Mouse (Mus musculus) liver, postnatal 0 days (tissue): ENCODE measurements around the gene Ier2. TPM values are rescaled to one million over a fixed set of nuclear protein-coding genes. Genes with fewer than 3 reads are reported as not detected.

Source experiments
- ATAC-seq: fragments of 200-750 bp; cut with Nextera tagmentation; 2 replicates; pipeline ENCODE4 v1.8.0; 2017; ENCODE audit warnings: mild to moderate bottlenecking, moderate library complexity
- DNase-seq: peaks from one replicate; pipeline ENCODE4 v3.0.0-alpha.2; 2016
- H3K27ac ChIP-seq: fragments of 300-500 bp; sonication (generic); 2 replicates; pipeline ENCODE4 v1.5.1; 2014; ENCODE audit warnings: antibody characterized with exemption, moderate library complexity, mild to moderate bottlenecking, low read depth
- H3K27me3 ChIP-seq: fragments of 300-500 bp; sonication (generic); 2 replicates; pipeline ENCODE4 v1.6.1; 2014; ENCODE audit warnings: low read length, control low read depth, mixed read lengths; ENCODE audit not compliant: insufficient read depth
- H3K36me3 ChIP-seq: fragments of 300-500 bp; sonication (generic); replicated peaks from 2 replicates; pipeline ENCODE4 v1.6.1; 2014; ENCODE audit warnings: mild to moderate bottlenecking, control low read depth, low read length, moderate library complexity, mixed read lengths; ENCODE audit not compliant: insufficient read depth
- H3K4me1 ChIP-seq: fragments of 300-500 bp; sonication (generic); 2 replicates; pipeline ENCODE4 v1.6.1; 2014; ENCODE audit warnings: antibody characterized with exemption, mild to moderate bottlenecking, control low read depth; ENCODE audit not compliant: insufficient read depth
- H3K4me2 ChIP-seq: fragments of 300-500 bp; sonication (generic); 2 replicates; pipeline ENCODE4 v1.6.1; 2014; ENCODE audit warnings: low read depth, mild to moderate bottlenecking, low read length, moderate library complexity, mixed read lengths
- H3K4me3 ChIP-seq: fragments of 300-500 bp; sonication (generic); 2 replicates; pipeline ENCODE4 v1.5.1; 2014; ENCODE audit warnings: low read depth, low read length
- H3K9ac ChIP-seq: fragments of 300-500 bp; sonication (generic); replicated peaks from 2 replicates; pipeline ENCODE4 v1.6.1; 2014; ENCODE audit warnings: mild to moderate bottlenecking, moderate library complexity
- H3K9me3 ChIP-seq: fragments of 300-500 bp; sonication (generic); 2 replicates; pipeline ENCODE4 v1.6.1; 2016; ENCODE audit warnings: mild to moderate bottlenecking, control low read depth, low read length, mixed read lengths
- CTCF ChIP-seq: sonication (generic); IDR thresholded peaks from 2 replicates; pipeline ENCODE4 v1.5.1; 2016; ENCODE audit warnings: antibody characterized with exemption, low read depth
- EP300 ChIP-seq: IDR thresholded peaks from 2 replicates; pipeline ENCODE4 v1.6.1; 2016; ENCODE audit warnings: antibody characterized with exemption, low read depth, mild to moderate bottlenecking
- WGBS: fragments of 180-500 bp; shearing (Covaris S2); extraction: QIAGEN DNeasy Blood & Tissue Kit; methylation state at CpG from one replicate; pipeline ENCODE4 v1.1.7; 2014; ENCODE audit not compliant: insufficient replicate concordance; 5-methylcytosine and 5-hydroxymethylcytosine counted together
- polyA plus RNA-seq: library from polyadenylated mRNA; unstranded; fragments of >200 nt; fragmentation: Nextera tagmentation; extraction: Ambion mirVana; gene quantifications from 2 replicates; pipeline ENCODE4 v1.2.1, GENCODE M21; 2015

Ier2 gene
- polyA plus RNA-seq, 1 experiment from 2014 or later: 32.3 TPM

DNA sequence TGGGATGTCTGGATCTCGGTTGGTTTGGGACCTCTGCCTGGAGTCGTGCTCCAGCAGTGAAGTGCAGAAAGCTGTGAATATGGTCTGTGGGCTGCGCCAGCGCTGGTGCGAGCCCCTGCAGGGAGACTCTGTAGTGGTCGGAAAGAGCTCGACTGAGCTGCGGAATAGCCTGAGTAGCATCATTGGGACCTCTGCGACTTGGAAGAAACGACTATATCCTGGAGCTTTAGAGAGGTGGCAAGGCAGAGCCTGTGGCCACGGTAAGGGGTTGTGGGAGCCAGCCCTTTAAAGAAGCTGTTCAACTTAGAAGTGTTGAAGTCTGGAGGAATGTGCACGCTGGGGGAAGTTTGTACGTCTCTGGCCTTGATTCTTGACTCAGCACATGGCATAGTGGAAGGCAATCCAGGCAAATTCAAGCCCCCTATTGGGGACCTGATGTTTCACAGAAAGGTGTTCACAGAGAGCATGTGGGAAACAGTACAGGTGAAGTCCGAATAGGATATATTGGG, 2.8 kb upstream of the Ier2 start:
- peak overlapping the region; percentile 85 for H3K4me2 ChIP-seq
- no peak for DNase-seq
- TF ChIP-seq EP300: no peak
- TF ChIP-seq CTCF: 0 out of 2 replicates have a peak, but pooled peaks have one; percentile 5
- WGBS: 4% methylated on average over 14 of the region's 14 CpGs
- peak overlapping the region; percentile 91 for H3K4me3 ChIP-seq
- H3K4me1 ChIP-seq: peaks cover 22% of the 10 kb centered on the region
- no peaks in the 10 kb centered on the region for H3K27me3 ChIP-seq
- H3K36me3 ChIP-seq: no peaks in the 10 kb centered on the region
- peak overlapping the region; percentile 99 for H3K27ac ChIP-seq
- ATAC-seq: no peak
- H3K9me3 ChIP-seq: no peaks in the 10 kb centered on the region
- H3K9ac ChIP-seq: peak overlapping the region; percentile 82

DNA sequence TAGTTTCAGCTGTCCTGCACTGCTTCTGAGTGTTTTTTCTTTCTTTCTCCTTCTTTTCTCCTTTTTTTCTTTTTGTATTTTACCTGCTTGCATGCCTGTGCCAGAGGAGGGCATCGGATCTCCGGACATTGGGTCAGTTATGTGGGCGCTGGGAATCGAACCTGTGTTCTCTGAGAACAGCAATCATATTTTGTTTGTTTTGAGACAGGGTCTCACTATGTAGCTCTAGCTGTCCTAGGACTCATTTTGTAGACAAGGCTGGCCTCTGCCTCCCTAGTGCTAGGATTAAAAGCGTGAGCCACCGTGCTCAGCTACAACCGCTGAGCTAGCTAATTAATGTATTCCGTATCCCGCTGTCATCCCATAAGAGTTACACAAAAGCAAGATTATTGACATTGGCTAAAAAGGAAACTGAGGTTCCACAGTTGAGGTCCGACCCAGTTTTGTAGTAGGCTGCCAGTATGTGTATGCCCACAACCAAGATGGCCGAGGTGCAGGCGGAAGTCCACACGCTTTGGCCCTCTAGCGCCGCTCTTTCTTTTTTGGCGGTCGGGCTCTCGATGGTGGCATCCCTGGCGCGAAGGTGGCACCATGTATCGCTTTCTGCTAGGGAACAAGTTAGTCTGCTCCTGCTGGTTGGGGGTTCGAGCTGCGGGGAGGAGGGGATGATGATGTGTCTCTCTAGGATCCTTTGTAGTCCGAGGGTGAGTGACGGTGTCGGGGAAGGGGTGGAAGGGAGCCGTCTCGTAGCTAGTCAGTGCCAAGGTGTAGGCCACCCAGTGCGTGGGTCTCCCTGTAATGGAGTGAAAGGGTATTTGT, 2.1 kb upstream of the Ier2 start:
- Histone ChIP-seq H3K4me2 (peak overlapping the region; percentile 85), H3K4me3 (peak overlapping the region; percentile 91), H3K27me3 (no peaks in the 10 kb centered on the region), H3K9me3 (no peaks in the 10 kb centered on the region), H3K4me1 (peaks cover 24% of the 10 kb centered on the region), H3K36me3 (no peaks in the 10 kb centered on the region), H3K9ac (peak overlapping the region; percentile 82), H3K27ac (peak overlapping the region; percentile 99)
- under 1% methylated on average over 29 of the region's 29 CpGs for WGBS
- ATAC-seq (peak; percentile 37), DNase-seq (peak; percentile 85)
- TF ChIP-seq EP300: no peak
- peak; percentile 74 for TF ChIP-seq CTCF

DNA sequence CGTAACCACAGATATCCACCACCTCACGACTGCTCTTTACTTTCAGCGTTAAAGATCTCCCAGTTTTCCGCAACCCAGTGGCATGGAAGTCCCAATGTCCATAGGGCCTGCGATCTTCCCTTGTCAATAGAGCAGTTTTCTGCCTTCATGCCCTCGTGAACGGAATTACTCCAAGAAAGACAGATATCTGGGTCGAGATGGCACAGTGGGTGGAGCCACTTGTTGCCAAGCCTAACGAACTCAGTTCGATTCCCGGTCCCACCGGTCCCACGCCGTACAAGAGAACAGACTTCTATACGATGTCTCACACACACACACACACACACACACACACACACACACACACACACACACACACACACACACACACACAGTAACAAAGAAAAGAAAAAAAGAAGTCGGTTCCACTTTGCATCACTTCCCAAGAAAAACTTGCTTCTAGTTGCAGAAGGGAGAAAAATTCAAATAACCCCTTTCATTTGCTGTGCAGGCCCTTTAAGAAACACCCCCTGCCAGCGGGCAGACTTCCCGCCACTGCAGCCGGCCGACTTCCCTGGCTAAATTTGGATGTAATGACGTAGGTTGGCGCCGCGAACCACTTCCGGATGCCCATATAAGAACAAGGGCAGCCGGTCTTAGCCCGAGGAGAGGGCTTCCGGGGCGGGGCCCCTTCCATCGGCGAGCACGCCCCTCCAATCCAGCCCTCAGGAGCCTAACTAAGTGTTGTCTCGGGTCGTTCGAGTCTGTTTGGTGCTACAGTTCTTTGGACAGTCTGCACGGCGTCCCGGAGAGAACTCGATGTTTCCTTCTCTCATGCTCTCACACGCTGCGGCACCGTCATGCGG, 1.1 kb upstream of the Ier2 start:
- H3K27ac ChIP-seq: peak overlapping the region; percentile 99
- 3% methylated on average over 43 of the region's 43 CpGs for WGBS
- no peaks in the 10 kb centered on the region for H3K27me3 ChIP-seq
- peak; percentile 72 for ATAC-seq
- TF ChIP-seq CTCF: no peak
- peak; percentile 65; the same call in 1 of the 2 replicates for TF ChIP-seq EP300
- H3K36me3 ChIP-seq: no peaks in the 10 kb centered on the region
- H3K4me3 ChIP-seq: peak overlapping the region; percentile 91
- H3K9me3 ChIP-seq: no peaks in the 10 kb centered on the region
- H3K4me2 ChIP-seq: peak overlapping the region; percentile 85
- peak overlapping the region; percentile 95 for H3K9ac ChIP-seq
- DNase-seq: peak; percentile 95
- H3K4me1 ChIP-seq: peaks cover 35% of the 10 kb centered on the region

DNA sequence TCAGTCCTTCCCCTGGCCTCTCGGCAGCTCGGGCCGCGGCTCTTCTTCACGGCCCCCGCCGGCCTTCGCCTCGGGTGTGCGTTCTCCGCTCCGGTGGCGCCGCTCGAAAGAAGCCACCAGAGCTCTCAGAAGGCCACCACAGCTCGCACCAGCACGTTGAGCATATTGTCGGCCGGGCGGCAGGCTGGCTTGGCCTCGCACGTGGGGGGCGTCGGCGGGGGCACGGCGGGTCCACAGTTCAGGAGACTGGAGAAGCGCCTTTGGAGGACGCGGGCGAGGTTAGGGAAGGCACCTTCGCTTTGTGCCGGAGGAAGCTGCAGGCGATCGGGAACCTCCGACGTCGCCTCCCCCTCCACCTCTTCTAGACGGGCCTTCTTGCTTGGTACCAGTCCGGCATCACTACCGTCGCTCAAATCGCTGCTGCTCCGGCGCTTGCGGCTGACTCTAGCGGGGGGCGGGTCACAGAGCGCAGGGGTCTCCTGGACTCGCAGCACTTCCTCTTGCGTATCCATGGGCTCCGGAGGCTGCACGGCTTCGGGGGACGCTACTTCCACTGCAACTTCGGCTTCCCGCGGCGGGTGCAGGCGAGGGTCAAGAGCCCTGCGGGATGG, 586 bp downstream of the Ier2 start:
- H3K36me3 ChIP-seq: no peaks in the 10 kb centered on the region
- DNase-seq: peak; percentile 70
- TF ChIP-seq CTCF (no peak), EP300 (no peak)
- H3K4me3 ChIP-seq: peak overlapping the region; percentile 91
- H3K4me1 ChIP-seq: peaks cover 49% of the 10 kb centered on the region
- H3K4me2 ChIP-seq: peak overlapping the region; percentile 85
- H3K9me3 ChIP-seq: no peaks in the 10 kb centered on the region
- H3K27ac ChIP-seq: peak overlapping the region; percentile 99
- ATAC-seq: peak; percentile 2
- H3K27me3 ChIP-seq: no peaks in the 10 kb centered on the region
- under 1% methylated on average over 58 of the region's 61 CpGs for WGBS
- peak overlapping the region; percentile 95 for H3K9ac ChIP-seq

DNA sequence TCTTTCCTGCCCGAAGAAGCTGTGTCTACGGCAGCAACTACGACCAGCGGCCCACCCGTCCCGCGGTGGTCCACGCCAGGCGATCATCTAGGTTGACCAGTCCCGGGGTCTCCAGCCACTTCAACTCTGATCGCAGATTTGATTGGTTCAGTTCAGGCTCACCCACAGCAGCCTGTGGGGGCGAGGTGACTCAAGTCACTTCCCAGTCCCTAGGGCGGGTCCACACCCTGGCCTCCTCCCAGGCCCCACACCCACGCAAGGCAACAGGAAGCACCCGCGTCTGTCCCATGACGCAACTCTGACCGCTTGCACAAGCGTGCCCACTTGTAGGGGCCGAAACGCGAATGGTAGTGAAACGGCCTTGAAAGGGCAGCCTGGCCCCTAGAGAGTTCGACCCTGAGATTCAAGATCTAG, 1.2 kb downstream of the Ier2 start:
- under 1% methylated on average over 24 of the region's 24 CpGs for WGBS
- Histone ChIP-seq H3K27me3 (no peaks in the 10 kb centered on the region), H3K4me2 (peak overlapping the region; percentile 85), H3K27ac (peak overlapping the region; percentile 99), H3K4me1 (peaks cover 55% of the 10 kb centered on the region), H3K4me3 (peak overlapping the region; percentile 91), H3K9ac (peak overlapping the region; percentile 95), H3K36me3 (no peaks in the 10 kb centered on the region), H3K9me3 (no peaks in the 10 kb centered on the region)
- TF ChIP-seq CTCF (0 out of 2 replicates have a peak, but pooled peaks have one; percentile 9), EP300 (no peak)
- DNase-seq (peak; percentile 92), ATAC-seq (peak; percentile 71)
